Mouse (Mus musculus): ENCODE data around the gene Sptan1. TPM values are rescaled to one million over a fixed set of nuclear protein-coding genes. Genes with fewer than 3 reads are reported as not detected.
A peak's percentile ranks its signal among the peaks of the same experiment; 100 is the strongest.

The Sptan1 gene
- total RNA-seq (2017): 296 to 354 TPM (median 326 TPM) in 3 replicates

DNA sequence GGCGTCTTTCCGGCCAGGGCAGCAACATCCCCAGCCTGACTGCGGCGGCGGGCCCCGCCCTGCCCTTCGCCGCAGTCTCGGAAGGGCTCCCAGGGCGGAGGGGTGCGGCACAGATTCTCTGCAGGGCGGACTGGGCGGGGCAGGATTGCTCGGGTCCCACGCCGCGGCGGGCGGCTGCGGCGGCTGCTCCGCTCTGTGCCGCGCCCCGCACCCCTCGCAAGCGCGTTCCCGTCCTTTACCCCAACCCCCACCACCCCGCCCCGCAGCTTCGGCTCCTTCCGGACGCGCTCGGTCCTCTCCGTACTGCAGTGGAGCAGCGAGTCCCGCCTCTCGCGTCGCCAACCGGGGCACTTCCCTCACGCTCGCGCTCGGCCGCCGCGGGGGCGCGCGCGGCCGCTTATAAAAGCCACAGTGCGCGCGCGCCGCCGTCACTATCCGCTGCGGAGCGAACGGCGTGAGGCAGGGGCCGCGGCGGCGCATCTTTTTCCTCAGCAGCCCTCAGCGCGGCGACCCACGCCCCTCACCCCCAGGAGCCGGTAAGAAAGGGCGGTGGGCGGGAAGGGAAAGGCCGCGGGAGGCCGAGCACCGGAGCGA lies at the start of gene Sptan1:
Sptan1 (plus strand) TSS at position 311 of the 594 bp plus-strand sequence.
- ATAC-seq (replicated peaks; ENCODE audit: insufficient number of reproducible peaks, low FRiP score, low TSS enrichment, poor library complexity, severe bottlenecking): peak; percentile 89

DNA sequence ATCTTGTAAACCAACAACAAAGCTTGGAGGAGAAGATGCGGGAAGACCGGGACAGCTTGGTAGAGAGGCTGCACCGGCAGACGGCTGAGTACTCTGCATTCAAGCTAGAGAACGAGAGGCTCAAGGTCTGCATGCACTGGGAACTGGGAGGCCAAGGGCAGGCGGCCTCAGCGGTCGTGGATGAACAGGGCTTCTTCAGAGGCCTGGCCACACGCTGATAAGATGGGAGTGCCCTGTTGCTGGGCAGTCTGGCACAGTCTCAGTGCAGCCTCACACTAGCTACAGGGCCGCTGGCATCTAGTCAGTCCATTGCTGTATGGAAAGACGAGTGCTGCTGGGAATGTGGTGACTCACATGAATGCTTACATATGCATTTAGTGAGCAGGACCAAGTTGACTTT lies 47.7 kb upstream of the Sptan1 start:
- no peak for ATAC-seq (replicated peaks; ENCODE audit: insufficient number of reproducible peaks, low FRiP score, low TSS enrichment, poor library complexity, severe bottlenecking)

DNA sequence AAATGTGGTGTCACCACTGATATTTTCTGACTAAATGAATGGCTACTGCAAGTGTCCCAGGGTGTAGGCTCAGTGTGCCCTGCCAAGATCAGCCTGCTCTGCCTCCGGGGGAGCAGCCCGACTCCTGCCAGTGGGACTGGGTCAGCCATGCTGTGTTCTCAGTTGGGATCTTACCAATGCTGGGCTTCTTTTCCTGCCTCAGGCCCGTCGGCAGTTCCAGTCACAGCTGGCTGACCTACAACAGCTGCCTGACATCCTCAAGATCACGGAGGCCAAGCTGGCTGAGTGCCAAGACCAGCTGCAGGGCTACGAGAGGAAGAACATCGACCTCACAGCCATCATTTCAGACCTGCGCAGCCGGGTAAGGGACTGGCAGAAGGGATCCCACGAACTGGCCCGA lies 43.3 kb upstream of the Sptan1 start:
- no peak for ATAC-seq (replicated peaks; ENCODE audit: insufficient number of reproducible peaks, low FRiP score, low TSS enrichment, poor library complexity, severe bottlenecking)

DNA sequence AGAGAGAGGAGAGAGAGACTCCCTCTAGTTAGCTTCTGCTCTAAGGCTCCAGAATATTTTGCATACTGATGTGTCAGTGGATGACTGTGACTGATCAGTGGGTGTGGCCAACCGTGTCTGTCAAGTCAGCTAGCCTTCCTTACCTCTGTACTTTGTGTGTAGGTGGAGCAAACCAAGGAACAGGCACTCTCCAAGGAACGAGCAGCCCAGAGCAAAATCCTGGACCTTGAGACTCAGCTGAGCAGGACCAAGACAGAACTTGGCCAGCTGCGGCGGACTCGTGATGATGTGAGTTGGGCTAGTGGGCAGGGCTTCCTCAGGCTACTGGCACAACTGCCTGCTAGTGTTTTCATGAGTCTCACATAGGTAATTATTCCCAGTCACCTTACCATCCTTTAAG lies 38.8 kb upstream of the Sptan1 start:
- no peak for ATAC-seq (replicated peaks; ENCODE audit: insufficient number of reproducible peaks, low FRiP score, low TSS enrichment, poor library complexity, severe bottlenecking)

DNA sequence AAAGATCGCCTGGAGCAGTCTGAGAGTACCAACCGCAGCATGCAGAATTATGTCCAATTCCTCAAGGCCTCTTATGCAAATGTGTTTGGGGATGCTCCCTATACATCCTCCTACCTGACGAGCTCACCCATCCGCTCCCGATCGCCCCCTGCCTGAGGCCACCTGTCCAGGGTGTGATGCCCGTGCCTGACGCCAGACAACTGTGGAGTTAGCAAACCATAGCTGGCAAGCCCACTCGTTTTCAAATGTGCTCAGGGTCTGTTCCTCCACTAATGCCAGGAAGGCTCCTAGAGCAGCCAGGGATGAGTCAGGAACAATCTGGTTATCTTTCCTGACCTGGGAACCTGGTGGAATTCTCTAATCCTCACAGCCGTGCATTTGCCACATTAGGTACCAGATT lies 34.9 kb upstream of the Sptan1 start:
- no peak for ATAC-seq (replicated peaks; ENCODE audit: insufficient number of reproducible peaks, low FRiP score, low TSS enrichment, poor library complexity, severe bottlenecking)

DNA sequence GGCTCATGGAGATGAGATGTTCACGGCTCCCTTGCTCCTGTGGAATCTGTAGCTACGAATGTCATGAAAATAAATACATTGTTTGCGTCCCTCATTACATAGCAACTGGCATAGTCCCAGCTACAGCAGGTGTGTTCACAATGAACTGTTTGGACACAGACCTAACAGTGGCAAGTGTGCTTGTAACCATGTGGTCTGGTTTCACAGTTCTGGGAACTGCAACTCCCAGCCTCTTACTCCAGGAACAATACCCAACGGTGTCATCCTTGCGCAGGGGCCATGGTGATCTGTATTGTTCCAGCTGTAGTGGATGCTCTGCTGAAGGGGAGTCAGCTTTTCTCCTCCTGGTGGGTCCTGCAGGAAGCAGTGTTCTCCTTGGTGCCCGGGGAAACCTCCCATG lies 34.2 kb upstream of the Sptan1 start:
- ATAC-seq (replicated peaks; ENCODE audit: insufficient number of reproducible peaks, low FRiP score, low TSS enrichment, poor library complexity, severe bottlenecking): no peak

DNA sequence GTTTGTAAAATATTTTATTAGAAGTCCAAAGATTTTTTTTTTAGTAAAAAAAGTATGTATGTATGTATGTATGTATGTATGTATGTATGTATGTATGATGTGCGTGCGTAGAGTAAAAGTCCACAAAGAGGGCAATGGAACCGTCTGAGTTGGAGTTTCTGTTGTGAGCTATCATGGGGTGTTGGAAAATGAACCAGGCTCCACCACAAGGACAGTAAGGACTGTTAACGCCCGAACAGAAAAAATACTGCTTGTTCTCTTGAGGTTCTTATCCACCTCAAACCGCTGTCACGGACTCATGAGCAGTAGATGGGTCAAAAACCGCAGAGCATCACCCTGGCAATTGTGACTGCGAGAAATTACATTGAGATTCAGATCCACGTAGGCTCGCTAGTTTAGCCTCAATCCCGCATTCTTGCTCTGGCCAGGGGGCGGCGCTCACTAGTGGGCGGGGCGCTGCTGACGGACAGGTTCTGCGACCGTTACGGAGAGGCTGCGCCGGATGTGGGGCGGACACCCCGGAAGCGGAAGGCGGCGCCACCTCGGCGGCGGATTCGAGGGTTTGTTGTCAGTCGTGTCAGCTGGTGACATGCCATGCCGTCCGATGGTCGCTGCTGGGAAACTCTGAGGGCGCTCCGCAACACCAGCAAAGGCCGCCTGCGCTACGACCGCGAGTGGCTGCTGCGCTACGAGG lies 30.3 kb upstream of the Sptan1 start, which contains the start of gene Gle1:
Gle1 (plus strand) TSS at position 521 of the 694 bp plus-strand sequence.
- ATAC-seq (replicated peaks; ENCODE audit: insufficient number of reproducible peaks, low FRiP score, low TSS enrichment, poor library complexity, severe bottlenecking): peak; percentile 98

DNA sequence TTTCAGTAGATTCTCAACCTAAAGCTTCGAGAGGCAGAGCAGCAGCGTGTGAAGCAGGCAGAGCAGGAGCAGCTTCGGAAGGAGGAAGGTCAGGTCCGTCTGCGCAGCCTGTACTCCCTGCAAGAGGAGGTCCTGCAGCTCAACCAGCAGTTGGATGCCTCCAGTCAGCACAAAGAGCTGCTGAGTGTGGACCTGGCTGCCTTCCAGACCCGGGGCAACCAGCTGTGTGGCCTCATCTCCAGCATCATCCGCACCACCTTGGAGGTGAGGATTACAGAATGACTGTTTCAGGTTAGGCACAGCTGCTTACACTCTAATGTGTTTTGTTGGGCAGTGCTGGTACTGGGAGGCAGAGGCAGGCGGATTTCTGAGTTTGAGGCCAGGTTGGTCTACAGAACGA lies 25.3 kb upstream of the Sptan1 start:
- no peak for ATAC-seq (replicated peaks; ENCODE audit: insufficient number of reproducible peaks, low FRiP score, low TSS enrichment, poor library complexity, severe bottlenecking)

DNA sequence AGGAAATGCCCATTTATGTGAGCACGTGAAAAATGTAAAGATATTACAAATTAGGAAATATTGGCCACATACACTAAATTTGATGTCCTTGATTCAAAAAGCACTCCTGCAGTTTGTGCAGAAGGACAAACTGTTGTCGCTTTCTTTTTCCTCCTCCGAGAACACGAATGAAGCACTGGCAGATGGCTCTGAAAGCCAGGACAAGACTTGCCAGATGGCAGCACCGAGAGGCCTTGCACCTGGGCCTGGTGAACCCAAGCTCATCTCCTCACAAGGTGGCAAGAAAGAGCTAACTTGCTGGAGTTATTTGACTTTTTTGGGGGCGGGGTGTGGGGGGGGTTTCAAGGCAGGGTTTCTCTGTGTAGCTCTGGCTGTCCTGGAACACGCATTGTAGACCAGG lies 24.5 kb upstream of the Sptan1 start:
- ATAC-seq (replicated peaks; ENCODE audit: insufficient number of reproducible peaks, low FRiP score, low TSS enrichment, poor library complexity, severe bottlenecking): no peak

DNA sequence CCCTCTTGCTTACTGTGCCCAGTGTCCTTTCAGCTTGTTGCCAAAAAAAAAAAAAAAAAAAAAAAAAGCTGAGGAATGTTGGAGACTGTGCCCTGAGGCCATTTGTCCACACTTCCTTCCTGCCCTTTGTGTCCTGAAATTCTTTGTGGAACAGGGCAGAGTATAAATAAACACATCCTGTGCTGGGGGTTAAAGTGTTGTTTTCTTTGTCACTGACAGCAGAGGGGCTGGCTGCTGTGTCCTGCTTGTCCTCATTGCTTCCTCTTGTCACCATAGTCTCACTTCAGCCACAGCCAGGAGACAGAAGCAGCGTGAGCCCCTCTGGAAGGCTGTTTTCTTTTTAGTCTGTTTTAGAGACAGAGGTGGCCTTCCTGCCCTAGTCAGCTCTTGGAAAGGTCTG lies 20.6 kb upstream of the Sptan1 start:
- ATAC-seq (replicated peaks; ENCODE audit: insufficient number of reproducible peaks, low FRiP score, low TSS enrichment, poor library complexity, severe bottlenecking): no peak

DNA sequence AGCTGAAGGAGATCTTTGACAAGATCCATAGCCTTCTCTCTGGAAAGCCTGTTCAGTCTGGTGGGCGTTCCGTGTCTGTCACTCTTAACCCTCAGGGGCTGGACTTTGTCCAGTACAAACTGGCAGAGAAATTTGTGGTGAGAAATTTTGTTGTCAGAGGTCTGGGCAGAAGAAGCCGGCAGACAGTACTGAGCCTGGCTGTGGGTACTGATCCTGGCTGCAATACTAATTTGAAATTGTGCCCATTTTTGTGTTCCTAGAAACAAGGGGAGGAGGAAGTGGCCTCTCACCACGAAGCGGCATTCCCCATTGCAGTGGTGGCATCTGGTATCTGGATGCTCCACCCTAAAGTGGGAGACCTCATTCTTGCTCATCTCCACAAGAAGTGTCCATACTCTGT lies 16.5 kb upstream of the Sptan1 start:
- ATAC-seq (replicated peaks; ENCODE audit: insufficient number of reproducible peaks, low FRiP score, low TSS enrichment, poor library complexity, severe bottlenecking): no peak

DNA sequence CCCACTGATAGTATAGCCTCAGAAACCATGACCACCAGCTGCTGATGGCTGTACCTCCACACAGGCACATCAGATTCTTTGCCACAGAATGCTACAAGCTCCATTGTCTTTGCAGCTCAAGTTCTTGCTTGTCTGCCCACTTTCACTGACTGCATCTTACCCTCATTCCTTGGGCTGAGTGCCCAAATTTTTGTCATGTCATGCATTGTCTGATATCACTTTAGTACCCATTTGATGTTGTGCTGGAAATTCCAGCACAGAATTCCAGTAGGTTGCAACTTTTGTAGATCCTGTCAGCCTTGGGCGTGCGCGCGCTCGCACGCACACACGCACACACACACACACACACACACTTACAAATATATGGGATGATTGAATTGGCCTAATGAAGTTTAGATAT lies 4.1 kb upstream of the Sptan1 start:
- ATAC-seq (replicated peaks; ENCODE audit: insufficient number of reproducible peaks, low FRiP score, low TSS enrichment, poor library complexity, severe bottlenecking): no peak

DNA sequence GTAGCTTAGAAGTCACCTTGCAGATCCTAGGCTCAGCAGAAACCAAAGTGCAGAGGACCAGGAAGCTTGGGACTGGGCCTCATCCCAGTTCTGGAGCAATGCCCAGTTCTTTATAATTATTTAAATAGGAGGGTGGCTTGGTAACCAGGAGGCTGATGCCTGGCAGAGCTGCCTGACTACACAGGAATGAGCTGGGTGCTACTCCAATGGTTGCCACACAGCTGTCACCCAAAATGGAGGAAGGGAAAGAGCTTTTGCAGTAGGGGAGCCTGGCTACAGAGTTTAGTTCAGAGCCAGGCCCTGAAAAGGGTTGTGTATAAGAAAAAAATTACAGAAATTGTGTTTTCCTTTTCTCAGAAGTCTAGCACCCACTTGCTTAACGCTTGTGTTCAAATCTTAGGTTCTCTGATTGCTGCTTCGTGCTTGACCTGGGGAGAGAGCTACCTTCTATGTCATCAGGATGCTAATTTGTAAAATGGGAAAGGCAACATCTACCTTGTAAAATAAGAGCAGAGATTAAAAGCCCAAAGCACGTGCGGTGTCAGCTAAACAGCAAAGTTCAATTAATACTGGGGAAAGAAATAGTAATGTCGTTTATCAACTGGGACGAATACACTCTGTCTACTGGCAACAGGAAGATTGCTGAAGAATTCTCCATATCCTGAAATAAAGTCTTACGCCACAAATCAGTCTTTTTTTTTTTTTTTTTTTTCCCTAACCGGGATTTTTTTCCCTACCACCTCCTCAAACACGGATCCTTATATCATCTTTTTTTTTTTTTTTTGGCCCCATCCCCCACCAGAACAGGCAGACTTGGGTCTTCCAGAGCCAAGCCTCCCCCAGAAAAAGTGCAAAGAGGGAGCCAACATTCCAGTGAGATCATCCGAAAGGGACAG lies 758 bp upstream of the Sptan1 start:
- no peak for ATAC-seq (replicated peaks; ENCODE audit: insufficient number of reproducible peaks, low FRiP score, low TSS enrichment, poor library complexity, severe bottlenecking)

DNA sequence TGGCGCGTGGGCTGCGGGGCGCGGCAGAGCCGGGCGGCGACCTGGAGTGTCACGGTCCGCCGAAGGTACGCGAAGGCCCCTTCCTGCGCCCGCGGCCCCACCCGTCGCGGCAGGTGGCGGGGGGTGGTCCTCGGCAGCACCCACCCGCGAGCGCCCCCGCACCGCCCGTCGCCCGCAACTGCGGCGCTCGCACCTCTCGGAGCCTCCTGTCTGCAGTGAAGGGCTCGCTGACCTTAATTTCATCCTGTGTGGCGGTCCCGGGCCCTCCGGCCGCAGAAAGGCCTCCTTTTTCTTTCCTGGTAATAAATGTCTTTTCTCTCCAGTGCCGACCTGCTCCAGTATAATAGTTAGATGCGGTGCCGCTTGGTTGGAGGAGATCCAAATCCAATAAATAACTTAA lies 546 bp downstream of the Sptan1 start:
- ATAC-seq (replicated peaks; ENCODE audit: insufficient number of reproducible peaks, low FRiP score, low TSS enrichment, poor library complexity, severe bottlenecking): no peak

DNA sequence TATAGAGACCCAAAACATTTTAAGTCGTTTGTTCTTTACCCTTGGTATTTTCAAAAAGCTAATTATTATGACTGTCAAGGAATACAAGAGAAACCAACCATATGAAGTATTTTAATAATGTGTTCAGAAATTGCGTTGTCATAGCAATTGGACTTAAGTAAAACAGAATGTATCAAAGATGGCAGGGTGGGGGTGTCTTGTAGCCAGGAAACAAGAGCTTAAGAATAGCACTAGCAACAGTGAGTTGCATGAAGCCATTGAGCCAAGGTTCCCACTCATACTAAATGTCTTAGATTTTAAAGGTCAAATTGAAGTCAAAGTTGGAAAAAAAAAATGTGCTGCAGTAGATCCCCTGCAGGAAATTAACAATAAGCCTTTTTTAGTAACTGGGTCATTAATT lies 1.5 kb downstream of the Sptan1 start:
- no peak for ATAC-seq (replicated peaks; ENCODE audit: insufficient number of reproducible peaks, low FRiP score, low TSS enrichment, poor library complexity, severe bottlenecking)

DNA sequence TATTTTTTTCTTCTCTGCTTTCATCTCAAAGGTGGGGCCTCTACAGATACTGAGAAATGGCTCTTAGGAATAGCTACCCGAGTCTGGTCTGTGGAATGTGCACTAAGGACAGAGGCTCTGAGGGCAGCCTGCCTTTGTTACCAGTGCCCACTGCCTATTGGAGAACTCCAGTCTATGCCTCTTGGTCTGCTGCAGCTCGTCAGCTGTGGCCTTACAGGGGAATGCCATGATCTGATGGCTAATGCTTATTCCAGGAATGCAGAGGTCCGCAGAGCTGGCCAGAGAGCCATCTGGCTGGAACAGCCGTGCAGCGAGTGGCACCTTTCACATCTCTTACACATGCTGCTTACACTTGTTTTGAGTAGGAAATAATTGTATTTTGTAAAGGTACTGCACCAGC lies 2.4 kb downstream of the Sptan1 start:
- no peak for ATAC-seq (replicated peaks; ENCODE audit: insufficient number of reproducible peaks, low FRiP score, low TSS enrichment, poor library complexity, severe bottlenecking)

DNA sequence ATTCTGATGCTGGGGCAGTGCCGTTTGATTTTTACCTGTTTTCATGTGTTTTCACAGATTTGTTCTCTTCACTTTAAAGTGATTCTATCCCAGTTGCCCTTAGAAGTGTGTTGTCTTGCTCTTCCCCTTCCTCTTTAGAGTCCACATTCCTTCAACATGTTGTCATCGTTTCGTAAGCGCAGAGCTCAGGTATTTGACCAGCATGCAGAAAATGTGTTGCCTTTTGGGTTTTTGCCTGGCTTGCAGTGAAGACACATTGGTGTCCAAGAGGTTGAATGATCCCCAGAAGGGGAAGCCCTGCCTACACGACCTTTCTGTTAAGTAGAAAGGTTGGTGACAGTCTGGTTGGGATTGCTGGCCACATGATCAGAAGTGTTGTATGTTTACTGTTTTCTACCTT lies 3.3 kb downstream of the Sptan1 start:
- no peak for ATAC-seq (replicated peaks; ENCODE audit: insufficient number of reproducible peaks, low FRiP score, low TSS enrichment, poor library complexity, severe bottlenecking)

DNA sequence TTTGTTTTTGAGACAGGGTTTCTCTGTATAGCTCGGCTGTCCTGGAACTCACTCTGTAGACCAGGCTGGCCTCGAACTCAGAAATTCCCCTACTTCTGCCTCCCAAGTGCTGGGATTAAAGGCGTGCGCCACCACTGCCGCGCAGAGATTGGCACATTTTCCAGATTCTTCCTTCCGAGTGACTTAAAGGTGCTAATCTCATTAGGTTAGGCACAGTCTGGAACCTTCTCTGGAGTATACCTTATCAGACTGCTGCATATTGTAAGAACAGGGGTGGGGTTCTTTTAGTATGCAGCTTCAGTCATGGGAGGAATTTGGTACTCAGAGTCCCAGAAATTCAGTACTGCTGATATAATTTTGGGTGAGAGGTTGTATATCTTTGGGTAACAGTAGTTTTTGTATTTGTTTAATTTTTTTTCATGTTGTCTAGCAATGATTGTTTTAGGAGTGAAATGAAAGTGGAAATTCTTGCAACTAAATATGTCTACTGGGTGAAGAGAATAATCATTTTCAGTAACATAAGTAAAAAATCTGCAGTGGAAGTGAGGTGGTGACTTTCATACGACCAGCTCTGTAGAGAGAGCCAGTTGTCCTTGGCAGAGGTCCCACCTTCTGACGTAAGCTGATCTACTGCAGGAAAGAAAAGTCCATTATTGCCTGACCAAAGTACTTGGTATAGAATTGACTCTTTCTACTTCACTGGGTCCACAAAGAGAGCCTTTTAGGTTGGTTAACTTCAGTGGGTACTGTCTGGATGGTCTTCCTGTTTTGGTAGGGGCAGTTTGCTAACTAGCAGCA lies 6.7 kb downstream of the Sptan1 start:
- no peak for ATAC-seq (replicated peaks; ENCODE audit: insufficient number of reproducible peaks, low FRiP score, low TSS enrichment, poor library complexity, severe bottlenecking)

DNA sequence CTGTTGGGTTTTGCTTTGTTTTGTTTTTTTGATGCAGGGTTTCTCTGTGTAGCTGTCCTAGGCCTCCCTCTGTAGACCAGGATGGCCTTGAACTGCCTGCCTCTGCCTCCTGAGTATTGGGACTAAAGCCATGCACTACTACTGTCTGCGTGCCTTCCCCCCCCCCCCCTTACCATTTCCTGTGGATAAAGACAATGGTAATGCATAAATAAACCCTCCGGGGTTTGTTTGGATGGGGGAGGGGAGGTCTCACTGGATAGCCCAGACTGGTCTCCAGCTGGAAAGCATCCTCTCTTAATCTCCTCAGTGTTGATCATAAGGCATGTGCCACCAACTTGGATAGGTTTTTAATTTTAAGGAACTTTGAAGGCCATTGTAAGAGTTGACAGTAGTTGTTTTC lies 8.2 kb downstream of the Sptan1 start:
- no peak for ATAC-seq (replicated peaks; ENCODE audit: insufficient number of reproducible peaks, low FRiP score, low TSS enrichment, poor library complexity, severe bottlenecking)
